Mouse (Mus musculus) C2C12 (cell line): Measurements from ENCODE around the gene Slc40a1. TPM values are rescaled to one million over a fixed set of nuclear protein-coding genes. Genes with fewer than 3 reads are reported as not detected.

Experiments used
- H3K27me3 ChIP-seq: one replicate; pipeline ENCODE4 v1.6.1; 2011; ENCODE audit not compliant: control insufficient read depth, insufficient read depth, insufficient read length
- H3K36me3 ChIP-seq: one replicate; pipeline ENCODE4 v1.6.1; 2011; ENCODE audit not compliant: control insufficient read depth, insufficient read depth
- H3K4me3 ChIP-seq: one replicate; pipeline ENCODE4 v1.5.1; 2011; ENCODE audit warnings: mild to moderate bottlenecking, control low read depth; ENCODE audit not compliant: poor library complexity, insufficient read depth, severe bottlenecking
- H3K79me2 ChIP-seq: one replicate; pipeline ENCODE4 v1.6.1; 2011; ENCODE audit not compliant: control insufficient read depth, insufficient read depth
- H3K79me3 ChIP-seq: one replicate; pipeline ENCODE4 v1.6.1; 2011; ENCODE audit warnings: low read depth, control low read depth
- H3ac ChIP-seq: one replicate; pipeline ENCODE3; 2011; ENCODE audit warnings: low read depth; ENCODE audit not compliant: control insufficient read depth, insufficient read length
- CEBPB ChIP-seq: IDR thresholded peaks from one replicate; pipeline ENCODE4 v1.6.1; 2011; ENCODE audit warnings: low read depth, mild to moderate bottlenecking, control low read depth, moderate library complexity
- CTCF ChIP-seq: IDR thresholded peaks from one replicate; pipeline ENCODE4 v1.5.1; 2011; ENCODE audit not compliant: control insufficient read depth, insufficient read depth, insufficient read length
- FOSL1 ChIP-seq: IDR thresholded peaks from one replicate; pipeline ENCODE4 v1.8.0; 2011; ENCODE audit warnings: mild to moderate bottlenecking, low read length; ENCODE audit not compliant: poor library complexity, insufficient read depth, severe bottlenecking
- MAX ChIP-seq: IDR thresholded peaks from one replicate; pipeline ENCODE4 v1.6.1; 2011; ENCODE audit warnings: mild to moderate bottlenecking, control low read depth
- MYOD1 ChIP-seq: IDR thresholded peaks from one replicate; pipeline ENCODE4 v1.6.1; 2011; ENCODE audit warnings: low read depth; ENCODE audit not compliant: control insufficient read depth, insufficient read length
- MYOG ChIP-seq: IDR thresholded peaks from one replicate; pipeline ENCODE4 v1.6.1; 2011; ENCODE audit not compliant: control insufficient read depth, insufficient read length; ENCODE audit errors: extremely low read depth
- USF1 ChIP-seq: IDR thresholded peaks from one replicate; pipeline ENCODE4 v1.6.1; 2011; ENCODE audit warnings: low read depth, mild to moderate bottlenecking, control low read depth, moderate library complexity
- polyA plus RNA-seq: library from polyadenylated mRNA; unstranded; fragments of >200 nt; fragmentation: generic; extraction: Trizol; gene quantifications from one replicate; pipeline ENCODE4 v1.2.1, GENCODE M21; 2012; ENCODE audit warnings: missing spikeins

Gene Slc40a1
- polyA plus RNA-seq, 1 experiment = 0.94 TPM

DNA sequence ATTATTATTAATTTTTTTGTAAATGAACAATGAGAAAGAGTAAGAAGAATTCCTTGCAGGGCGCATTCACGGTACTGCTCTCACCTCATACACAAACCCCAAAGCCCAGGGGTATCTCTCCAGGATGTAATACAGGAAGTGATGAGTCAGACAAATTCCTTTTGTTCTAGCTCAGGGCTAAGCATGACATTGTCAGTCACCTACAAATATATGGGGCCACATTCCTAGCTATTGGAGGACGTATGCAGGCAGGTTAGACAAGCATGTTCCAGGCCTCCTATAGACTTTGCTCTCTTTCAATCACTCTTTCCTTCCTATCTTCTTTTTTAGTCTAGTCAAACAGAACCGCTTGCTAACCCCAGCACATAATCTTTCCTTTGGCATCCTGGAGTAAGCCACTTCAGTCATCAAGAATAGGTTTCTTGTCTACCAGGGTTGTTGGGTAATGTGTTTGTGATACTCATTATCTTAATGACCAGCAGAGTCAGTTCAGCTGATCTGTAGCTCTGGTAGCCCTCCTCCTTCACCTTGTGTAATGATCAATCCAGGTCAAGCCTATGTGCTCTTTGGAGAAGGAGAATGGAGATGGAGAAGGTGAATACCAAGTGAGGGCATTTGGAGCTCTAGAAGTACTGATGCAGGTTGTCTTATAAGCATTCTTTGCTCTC is 9.1 kb downstream of the Slc40a1 start:
- Histone ChIP-seq H3K27me3 (no peaks in the 10 kb centered on the region), H3K36me3 (no peaks in the 10 kb centered on the region), H3ac (no peak overlapping the region), H3K79me2 (no peaks in the 10 kb centered on the region), H3K4me3 (no peak overlapping the region), H3K79me3 (no peaks in the 10 kb centered on the region)
- TF ChIP-seq MYOD1 (no peak), CEBPB (no peak), USF1 (no peak), MYOG (no peak), FOSL1 (no peak), CTCF (no peak), MAX (no peak)

DNA sequence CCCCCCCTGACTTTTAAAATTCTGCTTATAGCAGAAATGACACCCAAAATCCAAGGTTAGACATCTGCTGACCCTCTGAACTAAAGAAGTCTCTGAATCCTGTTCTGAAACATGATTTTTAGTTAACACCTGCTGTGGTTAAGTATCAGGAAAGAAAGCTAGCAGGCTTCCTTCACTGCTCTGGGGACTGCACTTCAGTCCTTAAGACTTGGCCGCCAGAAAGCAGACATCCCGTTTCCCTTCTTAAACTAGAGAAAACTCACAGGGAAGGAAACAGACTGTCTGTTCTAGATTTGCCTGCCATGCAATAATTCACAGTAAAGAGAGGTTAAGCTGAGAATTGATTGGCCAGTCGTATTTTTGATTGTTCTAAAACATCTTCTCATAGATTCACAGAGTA is 10.1 kb downstream of the Slc40a1 start:
- no peaks in the 10 kb centered on the region for H3K36me3 ChIP-seq
- no peaks in the 10 kb centered on the region for H3K79me2 ChIP-seq
- no peak overlapping the region for H3K4me3 ChIP-seq
- no peaks in the 10 kb centered on the region for H3K79me3 ChIP-seq
- TF ChIP-seq FOSL1 (no peak), CTCF (no peak), USF1 (no peak), CEBPB (no peak)
- no peak overlapping the region for H3ac ChIP-seq
- H3K27me3 ChIP-seq = no peaks in the 10 kb centered on the region

DNA sequence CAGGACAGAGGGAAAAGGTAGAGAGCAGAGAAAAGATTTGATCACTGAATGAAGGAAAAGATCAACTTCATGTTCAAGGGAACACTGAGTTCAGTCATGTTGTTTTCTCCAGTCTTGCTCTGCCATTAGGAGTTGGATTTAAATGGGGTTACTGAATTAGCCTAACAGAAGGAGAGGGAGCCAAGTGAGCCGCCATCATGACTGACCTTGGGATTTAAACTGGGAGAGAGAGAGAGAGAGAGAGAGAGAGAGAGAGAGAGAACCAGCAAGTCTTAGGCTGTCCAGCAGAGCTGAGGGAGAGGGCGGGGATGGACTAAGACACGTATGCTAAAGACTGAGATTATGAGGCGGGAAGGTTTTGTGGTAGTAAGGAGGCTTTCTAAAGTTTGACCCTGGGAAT is 12.1 kb downstream of the Slc40a1 start:
- Histone ChIP-seq H3K79me3 (no peaks in the 10 kb centered on the region), H3K36me3 (no peaks in the 10 kb centered on the region), H3K4me3 (no peak overlapping the region), H3ac (no peak overlapping the region), H3K79me2 (no peaks in the 10 kb centered on the region), H3K27me3 (no peaks in the 10 kb centered on the region)
- TF ChIP-seq CEBPB = no peak

DNA sequence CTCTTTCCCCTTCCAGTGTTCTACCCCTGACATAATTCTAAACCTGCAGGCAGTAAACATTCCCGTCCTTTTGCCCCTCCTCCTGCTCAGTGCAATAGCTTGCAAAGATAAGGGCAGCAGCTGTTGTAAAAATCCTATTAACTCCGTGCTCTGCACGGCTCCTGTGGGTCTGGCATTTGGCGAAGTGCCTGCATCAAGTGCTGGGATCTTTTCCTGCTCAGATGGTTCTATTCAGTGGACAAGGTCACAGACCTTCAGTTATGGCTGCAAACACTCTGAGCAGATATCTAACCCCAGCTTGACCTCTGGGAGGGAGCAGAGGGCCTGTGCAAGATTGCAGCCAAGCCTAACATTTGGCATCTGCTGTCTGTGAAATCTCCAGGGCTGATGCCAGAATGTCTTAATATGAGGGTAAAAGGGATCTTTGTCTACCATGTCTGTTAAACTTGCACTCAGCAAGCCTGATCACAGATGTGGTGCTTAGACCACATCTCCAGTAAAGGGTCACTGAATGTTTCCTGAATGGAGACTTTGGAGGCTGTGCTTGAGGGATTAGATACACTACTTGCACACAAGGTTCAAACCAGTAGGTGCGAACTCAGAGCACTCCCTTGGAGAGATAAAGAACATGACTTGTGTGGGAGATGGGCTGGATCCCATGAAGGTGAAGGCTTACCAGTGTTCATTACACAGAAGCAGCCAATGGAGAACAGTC is 21.1 kb downstream of the Slc40a1 start:
- H3K27me3 ChIP-seq = no peaks in the 10 kb centered on the region
- H3K79me3 ChIP-seq = no peaks in the 10 kb centered on the region
- H3K79me2 ChIP-seq = no peaks in the 10 kb centered on the region
- no peaks in the 10 kb centered on the region for H3K36me3 ChIP-seq
- TF ChIP-seq CEBPB (no peak), MAX (no peak), FOSL1 (no peak), CTCF (no peak), USF1 (no peak), MYOG (no peak), MYOD1 (no peak)
- H3ac ChIP-seq = no peak overlapping the region
- H3K4me3 ChIP-seq = no peak overlapping the region

DNA sequence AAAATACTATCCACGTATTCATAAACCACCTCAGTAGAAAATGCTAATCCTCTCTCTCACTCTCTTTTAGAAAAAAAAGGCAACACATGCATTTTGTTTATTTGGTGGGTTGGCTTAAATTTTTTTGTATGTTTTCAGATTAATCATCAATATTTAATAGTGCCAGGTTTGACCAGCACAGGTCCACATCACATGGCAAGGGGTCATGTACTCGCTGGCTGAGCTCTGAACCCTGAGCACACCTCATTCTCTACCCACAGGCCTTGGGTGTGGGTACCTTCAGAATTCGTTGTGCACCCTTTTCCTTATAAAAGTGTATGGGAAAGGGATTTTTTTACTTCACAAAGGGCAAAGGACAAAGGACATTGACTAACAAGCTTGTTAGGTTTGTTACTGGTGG is 22.2 kb downstream of the Slc40a1 start:
- H3K27me3 ChIP-seq = no peaks in the 10 kb centered on the region
- no peaks in the 10 kb centered on the region for H3K36me3 ChIP-seq
- no peaks in the 10 kb centered on the region for H3K79me3 ChIP-seq
- no peak overlapping the region for H3K4me3 ChIP-seq
- no peaks in the 10 kb centered on the region for H3K79me2 ChIP-seq
- no peak overlapping the region for H3ac ChIP-seq
- TF ChIP-seq USF1 = no peak
- TF ChIP-seq MYOD1 = no peak
- TF ChIP-seq MYOG = no peak
- no peak for TF ChIP-seq MAX
- no peak for TF ChIP-seq CTCF
- TF ChIP-seq FOSL1 = no peak
- TF ChIP-seq CEBPB = no peak

DNA sequence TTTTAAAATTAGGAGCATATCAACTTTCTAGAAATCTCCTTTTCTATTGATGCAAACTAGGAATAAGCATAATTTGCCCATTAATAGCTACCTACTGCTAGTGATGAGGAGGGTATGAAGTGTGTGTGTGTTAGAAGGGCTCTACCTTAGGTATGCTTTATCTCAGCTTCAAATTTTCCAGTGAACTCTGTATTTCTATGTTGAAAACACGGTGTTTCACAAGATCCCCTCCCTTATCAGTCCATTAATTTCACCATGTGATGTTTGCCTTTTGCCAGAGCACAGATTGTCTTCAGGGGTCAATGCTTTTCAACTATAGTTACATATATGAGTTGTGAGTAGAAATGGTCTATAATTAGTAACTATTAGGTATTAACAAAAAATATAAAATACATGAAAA is 28.3 kb downstream of the Slc40a1 start:
- Histone ChIP-seq H3K36me3 (no peaks in the 10 kb centered on the region), H3ac (no peak overlapping the region), H3K27me3 (no peaks in the 10 kb centered on the region), H3K79me2 (no peaks in the 10 kb centered on the region), H3K4me3 (no peak overlapping the region), H3K79me3 (no peaks in the 10 kb centered on the region)
- TF ChIP-seq CEBPB (no peak), MYOG (no peak), MAX (no peak), FOSL1 (no peak), USF1 (no peak), MYOD1 (no peak), CTCF (no peak)
